Mouse (Mus musculus) liver, embryonic 11.5 days (tissue): Measurements from ENCODE around the gene Mapk6. TPM values are rescaled to one million over a fixed set of nuclear protein-coding genes. Genes with fewer than 3 reads are reported as not detected.
"Not testable (repeated sequence)": the region's sequence is repeated elsewhere in the genome, so short reads cannot be mapped to it uniquely, and the experiment has no call there.

ENCODE experiments used
- ATAC-seq: fragments of 200-750 bp; cut with Nextera tagmentation; replicated peaks from 2 replicates; pipeline ENCODE4 v1.8.0; 2017; ENCODE audit warnings: moderate number of reproducible peaks, mild to moderate bottlenecking, moderate TSS enrichment, moderate library complexity; ENCODE audit not compliant: low FRiP score
- DNase-seq: peaks from one replicate; pipeline ENCODE4 v3.0.0-alpha.2; 2017; ENCODE audit warnings: low spot score
- H3K27ac ChIP-seq: fragments of 300-500 bp; sonication (generic); 2 replicates; pipeline ENCODE4 v1.5.1; 2014; ENCODE audit warnings: mild to moderate bottlenecking, low read depth, low read length, control low read depth
- H3K27me3 ChIP-seq: fragments of 300-500 bp; sonication (generic); replicated peaks from 2 replicates; pipeline ENCODE4 v1.6.1; 2014; ENCODE audit warnings: low read length, mixed read lengths; ENCODE audit not compliant: control insufficient read depth, insufficient read depth
- H3K36me3 ChIP-seq: fragments of 300-500 bp; sonication (generic); 2 replicates; pipeline ENCODE4 v1.6.1; 2014; ENCODE audit warnings: mild to moderate bottlenecking, low read length, moderate library complexity, mixed read lengths; ENCODE audit not compliant: control insufficient read depth, insufficient read depth
- H3K4me1 ChIP-seq: fragments of 300-500 bp; sonication (generic); replicated peaks from 2 replicates; pipeline ENCODE4 v1.6.1; 2014; ENCODE audit warnings: low read length, mixed read lengths; ENCODE audit not compliant: control insufficient read depth, insufficient read depth
- H3K4me2 ChIP-seq: fragments of 300-500 bp; sonication (generic); 2 replicates; pipeline ENCODE4 v1.6.1; 2014; ENCODE audit warnings: mild to moderate bottlenecking, control low read depth, moderate library complexity
- H3K4me3 ChIP-seq: fragments of 300-500 bp; sonication (generic); 2 replicates; pipeline ENCODE4 v1.5.1; 2014; ENCODE audit warnings: low read depth, low read length, control low read depth
- H3K9ac ChIP-seq: fragments of 300-500 bp; sonication (generic); 2 replicates; pipeline ENCODE4 v1.6.1; 2014; ENCODE audit warnings: low read depth, low read length, control low read depth
- H3K9me3 ChIP-seq: fragments of 300-500 bp; sonication (generic); 2 replicates; pipeline ENCODE4 v1.6.1; 2016; ENCODE audit warnings: low read length, inconsistent platforms, mixed read lengths; ENCODE audit not compliant: control insufficient read depth
- WGBS: fragments of 180-500 bp; shearing (Covaris S2); extraction: QIAGEN DNeasy Blood & Tissue Kit; methylation state at CpG from one replicate; pipeline ENCODE4 v1.1.7; 2014; 5-methylcytosine and 5-hydroxymethylcytosine counted together
- polyA plus RNA-seq: library from polyadenylated mRNA; unstranded; fragments of >200 nt; fragmentation: Nextera tagmentation; extraction: Ambion mirVana; gene quantifications from 2 replicates; pipeline ENCODE4 v1.2.1, GENCODE M21; 2014

Gene Mapk6
- 61.0 and 64.4 TPM in 2 replicates for polyA plus RNA-seq

GRCm38 (mm10) chr9:75409852-75410378 lies at the start of gene Mapk6:
Gene Mapk6 (minus strand): TSS chr9:75410005.
- WGBS, result under 1% methylated on average over 58 of the region's 58 CpGs
- H3K27ac ChIP-seq, result peak within 1 kb of the TSS; percentile 94
- H3K9me3 ChIP-seq, result no peaks in the 10 kb centered on the region
- H3K4me2 ChIP-seq, result peak within 1 kb of the TSS; percentile 87
- no peaks in the 10 kb centered on the region for H3K36me3 ChIP-seq
- no peaks in the 10 kb centered on the region for H3K27me3 ChIP-seq
- H3K4me1 ChIP-seq, result peaks cover 42% of the 10 kb centered on the region
- DNase-seq (peak; percentile 98), ATAC-seq (peak; percentile 89)
- H3K9ac ChIP-seq, result peak within 1 kb of the TSS; percentile 88
- peak within 1 kb of the TSS; percentile 74 for H3K4me3 ChIP-seq

GRCm38 (mm10) chr9:75455684-75456083 lies 45.9 kb upstream of the Mapk6 start:
- 76% methylated on average over 10 of the region's 10 CpGs for WGBS

DNA sequence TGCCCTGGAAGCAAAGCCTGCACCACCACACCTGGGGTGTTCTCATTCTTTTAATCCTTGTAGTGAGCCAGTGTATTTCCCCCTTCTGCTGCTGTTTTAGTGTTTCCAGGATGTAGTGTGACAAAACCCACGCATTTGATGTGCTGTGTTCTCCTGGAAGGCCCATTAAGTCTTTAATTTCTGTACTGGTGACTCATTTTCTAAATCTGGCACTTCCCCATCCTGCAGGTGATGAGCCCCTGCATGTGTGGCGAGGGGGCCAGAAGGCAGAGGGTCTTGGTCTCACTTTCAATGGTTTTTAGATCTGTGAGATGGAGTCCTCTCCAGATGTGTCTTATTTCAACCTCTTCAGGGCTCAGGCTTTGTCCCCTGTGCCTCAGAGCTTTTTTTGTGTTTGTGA lies 44.2 kb upstream of the Mapk6 start:
- Histone ChIP-seq H3K4me3 (no peak overlapping the region), H3K4me1 (no peaks in the 10 kb centered on the region), H3K9me3 (no peaks in the 10 kb centered on the region), H3K9ac (no peak overlapping the region), H3K27me3 (no peaks in the 10 kb centered on the region), H3K36me3 (peaks cover 56% of the 10 kb centered on the region), H3K27ac (no peak overlapping the region), H3K4me2 (no peak overlapping the region)
- no peak for DNase-seq
- 85% methylated on average over 2 of the region's 2 CpGs for WGBS
- ATAC-seq, result no peak

More at GRCm38 (mm10) chr9:75455684-75456083, 45.9 kb upstream of the Mapk6 start:
- DNase-seq (no peak), ATAC-seq (no peak)
- no peak overlapping the region for H3K27ac ChIP-seq
- no peaks in the 10 kb centered on the region for H3K4me1 ChIP-seq
- no peaks in the 10 kb centered on the region for H3K27me3 ChIP-seq
- no peaks in the 10 kb centered on the region for H3K9me3 ChIP-seq
- H3K9ac ChIP-seq, result no peak overlapping the region
- no peak overlapping the region for H3K4me2 ChIP-seq
- H3K4me3 ChIP-seq, result no peak overlapping the region
- H3K36me3 ChIP-seq, result peaks cover 54% of the 10 kb centered on the region

- no peak overlapping the region for H3K27ac ChIP-seq
- DNase-seq (no peak), ATAC-seq (no peak)
- no peaks in the 10 kb centered on the region for H3K4me1 ChIP-seq
- H3K27me3 ChIP-seq, result no peaks in the 10 kb centered on the region
- no peaks in the 10 kb centered on the region for H3K9me3 ChIP-seq
- H3K9ac ChIP-seq, result no peak overlapping the region
- no peak overlapping the region for H3K4me3 ChIP-seq
- H3K36me3 ChIP-seq, result peaks cover 36% of the 10 kb centered on the region
- no peak overlapping the region for H3K4me2 ChIP-seq
- 90% methylated on average over 3 of the region's 3 CpGs for WGBS
Measured at GRCm38 (mm10) chr9:75448021-75448420, 38.2 kb upstream of the Mapk6 start.

DNA sequence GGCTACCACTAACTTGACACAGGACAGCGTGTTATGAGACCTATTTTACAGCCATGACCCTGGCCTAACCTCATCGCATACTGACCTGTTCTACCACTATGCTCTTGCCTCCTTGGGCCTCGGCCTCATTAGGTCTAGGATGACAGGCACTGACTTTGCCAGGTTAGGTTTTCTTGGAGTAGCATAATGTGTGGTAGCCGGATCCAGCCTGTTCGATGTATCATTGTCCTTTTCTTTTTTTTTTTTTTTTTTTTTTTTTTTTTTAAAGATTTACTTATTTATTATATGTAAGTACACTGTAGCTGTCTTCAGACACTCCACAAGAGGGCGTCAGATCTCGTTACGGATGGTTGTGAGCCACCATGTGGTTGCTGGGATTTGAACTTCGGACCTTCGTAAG lies 36.8 kb upstream of the Mapk6 start:
- not testable (repeated sequence) for H3K27me3 ChIP-seq, DNase-seq, H3K4me2 ChIP-seq, H3K4me3 ChIP-seq, H3K27ac ChIP-seq, H3K4me1 ChIP-seq, H3K9me3 ChIP-seq, H3K9ac ChIP-seq, ATAC-seq
- 87% methylated on average over 10 of the region's 10 CpGs for WGBS
- peaks cover 28% of the 10 kb centered on the region for H3K36me3 ChIP-seq

GRCm38 (mm10) chr9:75444981-75445380 lies 35.2 kb upstream of the Mapk6 start:
- no peak overlapping the region for H3K27ac ChIP-seq
- ATAC-seq (no peak), DNase-seq (no peak)
- no peaks in the 10 kb centered on the region for H3K9me3 ChIP-seq
- no peak overlapping the region for H3K9ac ChIP-seq
- peaks cover 6% of the 10 kb centered on the region for H3K4me1 ChIP-seq
- 85% methylated on average over 15 of the region's 15 CpGs for WGBS
- no peak overlapping the region for H3K4me3 ChIP-seq
- no peak overlapping the region for H3K4me2 ChIP-seq
- H3K36me3 ChIP-seq, result peaks cover 22% of the 10 kb centered on the region
- H3K27me3 ChIP-seq, result no peaks in the 10 kb centered on the region

GRCm38 (mm10) chr9:75441691-75442131 lies 31.9 kb upstream of the Mapk6 start:
- peak overlapping the region; percentile 93 for H3K4me2 ChIP-seq
- under 1% methylated on average over 31 of the region's 31 CpGs for WGBS

GRCm38 (mm10) chr9:75440796-75441666 lies 31.2 kb upstream of the Mapk6 start, which contains the start of gene Leo1:
Gene Leo1 (plus strand): TSS chr9:75441524.
- Histone ChIP-seq H3K36me3 (peaks cover 4% of the 10 kb centered on the region), H3K9ac (peak within 1 kb of the TSS; percentile 78), H3K9me3 (no peaks in the 10 kb centered on the region), H3K27me3 (no peaks in the 10 kb centered on the region), H3K27ac (peak within 1 kb of the TSS; percentile 69), H3K4me2 (peak within 1 kb of the TSS; percentile 93), H3K4me1 (peaks cover 6% of the 10 kb centered on the region), H3K4me3 (peak within 1 kb of the TSS; percentile 82)
- peak; percentile 86 for ATAC-seq
- DNase-seq, result peak; percentile 82
- under 1% methylated on average over 45 of the region's 45 CpGs for WGBS

More at GRCm38 (mm10) chr9:75441691-75442131, 31.9 kb upstream of the Mapk6 start:
- Histone ChIP-seq H3K27me3 (no peaks in the 10 kb centered on the region), H3K9me3 (no peaks in the 10 kb centered on the region), H3K27ac (peak overlapping the region; percentile 69), H3K36me3 (peaks cover 4% of the 10 kb centered on the region), H3K9ac (peak overlapping the region; percentile 78), H3K4me3 (peak overlapping the region; percentile 82), H3K4me1 (peaks cover 6% of the 10 kb centered on the region)
- ATAC-seq (peak; percentile 74), DNase-seq (peak; percentile 81)
